Mouse (Mus musculus) neural tube, embryonic 11.5 days (tissue): ENCODE results near the gene Zmym6. TPM values are rescaled to one million over a fixed set of nuclear protein-coding genes. Genes with fewer than 3 reads are reported as not detected.
A peak's percentile ranks its signal among the peaks of the same experiment; 100 is the strongest.

Experiments
- ATAC-seq: fragments of 200-750 bp; cut with Nextera tagmentation; 2 replicates; pipeline ENCODE4 v1.8.0; 2017; ENCODE audit warnings: moderate number of reproducible peaks, mild to moderate bottlenecking, moderate TSS enrichment, moderate library complexity; ENCODE audit not compliant: insufficient read depth, low FRiP score, low TSS enrichment
- DNase-seq: peaks from one replicate; pipeline ENCODE4 v3.0.0-alpha.2; 2015; ENCODE audit warnings: low spot score
- H3K27ac ChIP-seq: fragments of 300-500 bp; sonication (generic); 2 replicates; pipeline ENCODE4 v1.5.1; 2014; ENCODE audit warnings: low read depth, mild to moderate bottlenecking, low read length
- H3K27me3 ChIP-seq: fragments of 300-500 bp; sonication (generic); 2 replicates; pipeline ENCODE4 v1.6.1; 2014; ENCODE audit warnings: mild to moderate bottlenecking, low read length, mixed read lengths; ENCODE audit not compliant: control insufficient read depth, insufficient read depth
- H3K36me3 ChIP-seq: fragments of 300-500 bp; sonication (generic); 2 replicates; pipeline ENCODE4 v1.6.1; 2014; ENCODE audit warnings: mild to moderate bottlenecking, low read length, moderate library complexity, mixed read lengths; ENCODE audit not compliant: control insufficient read depth, insufficient read depth
- H3K4me1 ChIP-seq: fragments of 300-500 bp; sonication (generic); 2 replicates; pipeline ENCODE4 v1.6.1; 2014; ENCODE audit warnings: low read length, mixed read lengths; ENCODE audit not compliant: control insufficient read depth, insufficient read depth
- H3K4me2 ChIP-seq: fragments of 300-500 bp; sonication (generic); 2 replicates; pipeline ENCODE4 v1.6.1; 2014; ENCODE audit warnings: low read depth, mild to moderate bottlenecking, moderate library complexity
- H3K4me3 ChIP-seq: fragments of 300-500 bp; sonication (generic); 2 replicates; pipeline ENCODE4 v1.5.1; 2014; ENCODE audit warnings: low read depth, low read length
- H3K9ac ChIP-seq: fragments of 300-500 bp; sonication (generic); 2 replicates; pipeline ENCODE4 v1.6.1; 2014; ENCODE audit warnings: mild to moderate bottlenecking, low read length
- H3K9me3 ChIP-seq: fragments of 300-500 bp; sonication (generic); 2 replicates; pipeline ENCODE4 v1.6.1; 2016; ENCODE audit warnings: low read length; ENCODE audit not compliant: control insufficient read depth
- WGBS: fragments of 180-500 bp; shearing (Covaris S2); extraction: QIAGEN DNeasy Blood & Tissue Kit; methylation state at CpG from one replicate; pipeline ENCODE4 v1.1.7; 2014; 5-methylcytosine and 5-hydroxymethylcytosine counted together
- polyA plus RNA-seq: library from polyadenylated mRNA; unstranded; fragments of >200 nt; fragmentation: Nextera tagmentation; extraction: Ambion mirVana; gene quantifications from 2 replicates; pipeline ENCODE4 v1.2.1, GENCODE M21; 2014

Zmym6 gene
- polyA plus RNA-seq, 1 experiment from 2014 or later, result 30.0 TPM

DNA sequence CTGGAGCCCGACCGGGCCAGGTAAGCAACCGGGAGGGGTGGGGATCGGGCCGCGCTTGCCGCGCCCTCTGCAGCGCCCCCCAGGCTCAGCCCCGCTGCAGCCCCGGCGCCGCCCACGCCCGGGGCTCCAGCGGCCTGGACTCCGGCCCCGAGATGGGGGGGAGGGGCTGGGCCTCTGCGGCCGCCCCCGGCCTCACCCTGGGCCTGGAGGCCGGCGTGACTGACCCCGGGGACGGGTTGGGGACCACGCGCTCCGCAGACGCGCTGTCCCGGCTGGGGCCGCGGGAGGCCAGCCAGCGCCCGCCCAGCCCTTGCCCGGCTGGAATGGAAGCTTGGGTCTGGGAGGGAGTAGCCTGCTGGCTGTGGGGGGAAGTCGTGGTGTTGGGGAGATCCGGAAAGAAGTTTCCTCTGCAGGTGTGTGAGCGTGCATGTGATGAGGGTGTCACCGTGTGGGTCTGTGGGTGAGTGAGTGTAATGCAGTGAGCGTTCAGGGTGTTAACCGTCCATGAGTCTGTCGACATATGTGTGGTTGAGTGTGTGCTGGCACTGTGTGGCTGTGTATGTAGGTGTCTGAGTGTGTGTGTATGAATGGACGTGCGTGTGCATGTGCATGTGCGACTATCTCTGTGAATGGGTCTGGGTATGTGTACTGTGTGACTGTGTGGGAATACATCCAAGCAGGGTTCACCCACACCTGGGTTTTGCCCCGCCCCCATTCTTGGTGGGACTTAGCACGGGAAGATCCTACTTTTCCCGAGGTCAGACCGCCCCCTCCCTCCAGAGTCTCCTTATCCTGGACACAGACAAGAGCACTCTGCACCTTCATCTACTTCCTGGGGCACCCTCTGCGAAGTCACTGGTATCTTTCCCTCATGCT is 92.4 kb downstream of the Zmym6 start:
- Histone ChIP-seq H3K27me3 (peaks cover 15% of the 10 kb centered on the region), H3K36me3 (no peaks in the 10 kb centered on the region), H3K4me1 (peaks cover 3% of the 10 kb centered on the region; the same call in 1 of the 2 replicates), H3K9ac (peak overlapping the region; percentile 84), H3K9me3 (no peaks in the 10 kb centered on the region), H3K4me2 (peak overlapping the region; percentile 99), H3K27ac (peak overlapping the region; percentile 39; the same call in 1 of the 2 replicates), H3K4me3 (peak overlapping the region; percentile 82)
- DNase-seq (no peak), ATAC-seq (peak; percentile 54)
- WGBS, result 3% methylated on average over 27 of the region's 51 CpGs

DNA sequence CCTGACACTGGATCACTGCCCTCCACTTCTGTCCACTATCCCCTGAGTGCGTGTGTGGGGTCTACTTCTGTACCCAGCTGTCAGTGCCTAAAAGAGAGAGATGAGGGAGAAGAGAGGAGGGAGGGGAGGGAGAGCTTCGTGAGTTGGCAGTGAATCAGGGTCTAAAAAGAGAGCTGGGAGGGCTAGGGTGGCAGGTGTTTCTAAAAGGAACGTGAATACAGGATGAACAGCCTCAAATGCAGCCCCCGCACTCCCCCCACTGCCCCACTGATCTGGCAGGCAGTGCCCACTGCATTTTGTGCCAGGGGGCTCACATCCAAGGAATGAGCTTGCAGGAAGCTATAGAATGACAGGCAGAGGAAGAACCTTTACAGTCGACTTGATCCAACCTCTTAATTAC is 93.7 kb downstream of the Zmym6 start:
- 36% methylated on average over 5 of the region's 5 CpGs for WGBS
- DNase-seq (no peak), ATAC-seq (no peak)
- H3K27me3 ChIP-seq, result peaks cover 15% of the 10 kb centered on the region
- no peak overlapping the region for H3K9ac ChIP-seq
- H3K9me3 ChIP-seq, result no peaks in the 10 kb centered on the region
- no peak overlapping the region for H3K27ac ChIP-seq
- H3K4me1 ChIP-seq, result peaks cover 3% of the 10 kb centered on the region; the same call in 1 of the 2 replicates
- no peak overlapping the region for H3K4me3 ChIP-seq
- H3K4me2 ChIP-seq, result no peak overlapping the region
- H3K36me3 ChIP-seq, result no peaks in the 10 kb centered on the region

DNA sequence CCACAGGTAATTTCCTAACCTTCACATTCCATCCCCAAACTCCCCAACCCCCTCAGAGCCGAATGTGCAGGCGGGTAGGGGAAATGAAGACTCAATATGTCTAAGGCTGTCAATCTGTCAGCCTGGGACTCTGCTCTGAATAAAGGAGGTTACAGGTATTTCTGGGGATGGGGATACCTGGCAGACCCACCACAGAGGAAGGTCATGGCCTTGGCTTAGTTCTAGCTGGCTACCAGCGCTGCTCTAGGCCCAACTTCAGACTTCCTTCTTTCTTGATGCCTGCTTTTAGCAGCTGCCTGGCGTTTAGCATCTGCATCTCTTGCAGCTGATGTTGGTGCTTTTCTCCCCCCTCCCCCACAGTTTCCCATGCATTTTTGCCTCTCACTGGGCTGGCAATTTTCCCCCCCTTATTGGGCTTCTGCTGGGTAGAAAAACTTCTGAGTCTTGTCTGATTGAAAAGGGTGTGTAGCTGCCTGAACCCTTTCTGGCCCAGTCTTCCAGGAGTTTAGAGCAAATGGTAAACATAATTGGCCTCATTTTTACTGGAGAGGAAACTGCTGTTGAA is 94.2 kb downstream of the Zmym6 start:
- Histone ChIP-seq H3K27me3 (peaks cover 15% of the 10 kb centered on the region), H3K27ac (no peak overlapping the region), H3K36me3 (no peaks in the 10 kb centered on the region), H3K9ac (no peak overlapping the region), H3K9me3 (no peaks in the 10 kb centered on the region), H3K4me1 (peaks cover 3% of the 10 kb centered on the region; the same call in 1 of the 2 replicates), H3K4me2 (no peak overlapping the region), H3K4me3 (no peak overlapping the region)
- ATAC-seq, result no peak
- DNase-seq, result no peak
- WGBS, result 58% methylated on average over 4 of the region's 4 CpGs

DNA sequence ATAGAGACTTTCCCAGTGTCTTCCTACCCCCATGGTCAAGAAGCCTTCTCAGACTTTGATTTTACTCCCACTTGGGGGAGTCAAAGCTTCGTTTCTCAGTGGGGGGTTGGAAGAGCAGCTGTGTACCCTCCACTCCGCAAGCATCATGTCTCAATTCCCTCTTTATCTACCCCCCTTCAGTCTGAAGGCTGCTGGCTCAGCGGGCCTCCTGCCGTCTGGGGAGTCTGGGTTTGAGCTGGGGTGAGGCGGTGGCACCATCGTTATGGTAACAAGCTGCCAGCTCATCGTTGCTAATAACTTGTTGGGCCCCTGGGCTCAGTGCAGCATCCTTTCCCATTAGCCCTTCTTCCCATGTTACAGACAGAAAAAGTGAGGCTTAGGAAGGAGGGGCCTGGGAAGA is 94.9 kb downstream of the Zmym6 start:
- no peak overlapping the region for H3K9ac ChIP-seq
- DNase-seq (no peak), ATAC-seq (no peak)
- H3K36me3 ChIP-seq, result no peaks in the 10 kb centered on the region
- peaks cover 3% of the 10 kb centered on the region; the same call in 1 of the 2 replicates for H3K4me1 ChIP-seq
- H3K9me3 ChIP-seq, result no peaks in the 10 kb centered on the region
- H3K27me3 ChIP-seq, result peaks cover 15% of the 10 kb centered on the region
- WGBS, result 23% methylated on average over 7 of the region's 7 CpGs
- no peak overlapping the region for H3K4me3 ChIP-seq
- H3K27ac ChIP-seq, result no peak overlapping the region
- H3K4me2 ChIP-seq, result no peak overlapping the region

GRCm38 (mm10) chr4:127172614-127173013 is 95.4 kb downstream of the Zmym6 start:
- H3K27ac ChIP-seq, result no peak overlapping the region
- no peak overlapping the region for H3K9ac ChIP-seq
- peaks cover 13% of the 10 kb centered on the region for H3K27me3 ChIP-seq
- H3K36me3 ChIP-seq, result no peaks in the 10 kb centered on the region
- DNase-seq (no peak), ATAC-seq (no peak)
- no peaks in the 10 kb centered on the region for H3K9me3 ChIP-seq
- H3K4me1 ChIP-seq, result peaks cover 3% of the 10 kb centered on the region; the same call in 1 of the 2 replicates
- H3K4me3 ChIP-seq, result no peak overlapping the region
- H3K4me2 ChIP-seq, result no peak overlapping the region
- WGBS, result 70% methylated on average over 4 of the region's 4 CpGs

DNA sequence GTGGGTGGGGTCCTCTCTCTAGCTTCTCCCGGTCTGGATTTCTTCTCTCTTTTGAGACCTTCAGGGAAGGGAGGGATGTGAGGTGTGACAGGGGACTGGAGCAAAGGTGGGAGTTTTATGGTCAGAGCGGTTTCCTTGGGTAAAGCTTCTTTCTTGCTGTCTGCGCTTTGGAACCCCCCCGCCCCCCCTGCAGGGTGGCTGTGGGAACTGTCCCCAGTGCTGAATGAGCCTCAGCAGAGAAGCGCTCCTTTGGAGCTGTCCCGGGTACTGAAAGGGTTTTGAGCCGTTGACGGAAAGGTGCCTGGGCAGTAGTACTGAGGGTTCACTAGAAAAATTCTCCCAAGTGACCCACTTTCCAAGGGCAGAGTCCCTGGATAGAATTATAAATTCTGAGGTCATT is 96.3 kb downstream of the Zmym6 start:
- Histone ChIP-seq H3K9ac (no peak overlapping the region), H3K4me2 (no peak overlapping the region), H3K9me3 (no peaks in the 10 kb centered on the region), H3K27me3 (peaks cover 5% of the 10 kb centered on the region; the same call in 1 of the 2 replicates), H3K4me3 (no peak overlapping the region), H3K4me1 (peaks cover 3% of the 10 kb centered on the region; the same call in 1 of the 2 replicates), H3K36me3 (no peaks in the 10 kb centered on the region), H3K27ac (no peak overlapping the region)
- ATAC-seq, result no peak
- 2% methylated on average over 8 of the region's 8 CpGs for WGBS
- DNase-seq, result peak; percentile 65

Other genes starting within 250 kb of the Zmym6 start
- 24.2 and 30.4 TPM in 2 replicates for gene Zmym4, start 109.2 kb upstream of the Zmym6 start, polyA plus RNA-seq
- gene Sfpq, start 56.1 kb upstream of the Zmym6 start, polyA plus RNA-seq, result 155 and 163 TPM in 2 replicates
- gene Zmym1, start 16.2 kb upstream of the Zmym6 start, polyA plus RNA-seq, result 33.5 and 37.9 TPM in 2 replicates
- gene Tmem35b, start 46.3 kb downstream of the Zmym6 start, polyA plus RNA-seq, result 11.7 and 13.5 TPM in 2 replicates
- 5.6 and 5.7 TPM in 2 replicates for gene Dlgap3, start 91.8 kb downstream of the Zmym6 start, polyA plus RNA-seq
- 57.0 and 58.6 TPM in 2 replicates for gene Smim12, start 166.4 kb downstream of the Zmym6 start, polyA plus RNA-seq
- 16.6 and 20.3 TPM in 2 replicates for gene Gja4, start 236.7 kb downstream of the Zmym6 start, polyA plus RNA-seq